Mouse (Mus musculus): ENCODE results near the gene Mlh3. TPM values are rescaled to one million over a fixed set of nuclear protein-coding genes. Genes with fewer than 3 reads are reported as not detected.

Gene Mlh3
- polyA plus RNA-seq, 1 experiment, result 1.4 TPM

DNA sequence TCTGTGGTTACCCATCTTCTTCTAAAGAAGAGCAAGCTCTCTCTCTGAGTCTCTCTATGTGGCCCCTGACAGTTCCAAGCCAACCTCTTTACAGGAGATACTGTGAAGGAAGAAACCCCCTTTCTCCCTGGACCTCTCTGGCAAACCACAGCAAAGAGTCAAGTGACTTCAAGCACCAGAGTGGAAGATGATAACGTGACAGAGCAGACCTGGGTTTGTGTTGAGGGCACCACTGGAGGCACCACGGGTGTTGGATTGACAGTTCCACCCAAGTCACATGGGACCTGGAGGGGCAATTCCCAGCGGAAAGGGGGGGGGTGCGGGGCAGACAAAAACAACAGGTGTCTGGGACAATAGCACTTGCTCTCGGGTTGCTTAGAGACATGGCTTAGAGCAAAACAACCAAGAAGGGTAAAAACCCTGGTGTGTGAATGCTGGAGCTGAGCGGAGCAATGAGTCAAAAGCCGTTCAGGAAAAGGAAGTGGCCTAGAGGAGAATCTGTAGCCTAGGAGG is 61.7 kb downstream of the Mlh3 start:
- TF ChIP-seq MYOG (IDR thresholded peaks at IDR 0.05; ENCODE audit: control insufficient read depth in 1 of 3, insufficient read depth in 1 of 3, insufficient read length in 2 of 3, low read depth in 2 of 3) (peak in 2 of 3 experiments; percentile 29 to 49), CEBPB (IDR thresholded peaks at IDR 0.05; ENCODE audit: insufficient read depth, poor library complexity, severe bottlenecking) (no peak), MYOD1 (IDR thresholded peaks at IDR 0.05; ENCODE audit: control insufficient read depth in 1 of 3, insufficient read length in 2 of 3, low read depth in 2 of 3) (peak in 1 of 3 experiments; percentile 77)
- Histone ChIP-seq H3ac (ENCODE audit: control insufficient read depth, insufficient read length) (no peak overlapping the region), H3K4me2 (ENCODE audit: low read depth) (peak overlapping the region; percentile 31)

DNA sequence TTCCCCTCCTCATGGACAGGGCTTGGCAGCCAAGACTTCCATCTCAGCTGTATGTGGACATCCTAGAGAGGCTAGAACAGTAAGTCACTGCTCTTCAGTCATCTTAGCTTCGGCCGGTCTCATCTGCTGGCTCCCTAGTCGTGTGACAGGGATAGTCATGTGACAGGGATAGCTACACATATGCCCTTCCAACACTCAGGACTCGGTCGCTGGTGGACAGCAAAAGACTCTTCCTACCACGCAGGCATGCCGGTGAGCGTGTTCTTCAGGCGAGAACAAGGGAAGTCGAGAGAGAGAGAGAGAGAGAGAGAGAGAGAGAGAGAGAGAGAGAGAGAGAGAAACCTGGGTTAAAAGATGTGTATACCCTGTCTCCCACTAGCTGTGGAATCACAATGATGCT is 65.0 kb downstream of the Mlh3 start:
- no peak overlapping the region for H3ac ChIP-seq (ENCODE audit: control insufficient read depth, insufficient read length)
- no peaks in the 10 kb centered on the region for H3K36me3 ChIP-seq (ENCODE audit: control insufficient read depth, insufficient read depth)
- no peak overlapping the region for H3K4me3 ChIP-seq
- no peak overlapping the region for H3K4me2 ChIP-seq (ENCODE audit: low read depth)
- H3K79me2 ChIP-seq (ENCODE audit: control insufficient read depth, insufficient read depth), result no peaks in the 10 kb centered on the region
- TF ChIP-seq MYOD1 (IDR thresholded peaks at IDR 0.05; ENCODE audit: control insufficient read depth in 1 of 3, insufficient read length in 2 of 3, low read depth in 2 of 3) (no peak), E2F4 (IDR thresholded peaks at IDR 0.05; ENCODE audit: insufficient read depth) (no peak), TCF3 (IDR thresholded peaks at IDR 0.05; ENCODE audit: insufficient read length, low read depth) (no peak), CEBPB (IDR thresholded peaks at IDR 0.05; ENCODE audit: insufficient read depth, poor library complexity, severe bottlenecking) (no peak), MAX (IDR thresholded peaks at IDR 0.05; ENCODE audit: low read depth) (no peak), TCF12 (IDR thresholded peaks at IDR 0.05; ENCODE audit: insufficient read depth, poor library complexity, severe bottlenecking) (no peak), MYOG (IDR thresholded peaks at IDR 0.05; ENCODE audit: control insufficient read depth in 1 of 3, insufficient read depth in 1 of 3, insufficient read length in 2 of 3, low read depth in 2 of 3) (no peak), SRF (IDR thresholded peaks at IDR 0.05; ENCODE audit: control insufficient read depth, insufficient read length, low read depth) (no peak), REST (IDR thresholded peaks at IDR 0.05; ENCODE audit: insufficient read depth, insufficient read length) (no peak), POLR2A (IDR thresholded peaks at IDR 0.05; ENCODE audit: insufficient read length, low read depth) (no peak), POLR2AphosphoS2 (IDR thresholded peaks at IDR 0.05; ENCODE audit: insufficient read length, low read depth) (no peak), USF1 (IDR thresholded peaks at IDR 0.05; ENCODE audit: low read depth) (no peak)
- H3K27me3 ChIP-seq (ENCODE audit: control insufficient read depth, insufficient read depth, insufficient read length), result no peaks in the 10 kb centered on the region

More for the DNA sequence above, 61.7 kb downstream of the Mlh3 start:
- Histone ChIP-seq H3K79me2 (ENCODE audit: control insufficient read depth, insufficient read depth) (no peaks in the 10 kb centered on the region), H3K4me3 (no peak overlapping the region), H3K36me3 (ENCODE audit: control insufficient read depth, insufficient read depth) (no peaks in the 10 kb centered on the region), H3K27me3 (ENCODE audit: control insufficient read depth, insufficient read depth, insufficient read length) (no peaks in the 10 kb centered on the region)

DNA sequence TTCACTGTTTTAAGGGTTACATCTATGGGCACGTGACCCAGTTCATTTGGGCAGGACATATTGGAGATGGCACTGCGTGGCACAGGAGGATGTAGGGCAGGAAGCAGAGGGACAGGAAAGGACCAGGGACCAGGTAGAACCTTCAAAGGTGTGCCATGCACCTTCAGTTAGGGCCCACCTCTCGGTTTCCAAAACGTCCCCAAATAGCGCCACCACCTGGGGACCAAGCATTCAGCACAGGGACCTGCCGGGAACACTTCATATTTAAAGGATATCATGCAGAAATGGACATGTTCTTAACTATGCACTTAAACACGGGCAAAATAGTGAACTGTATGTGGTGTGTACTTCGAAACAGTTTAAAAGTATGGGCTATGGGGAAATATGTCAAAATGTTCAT is 66.3 kb downstream of the Mlh3 start:
- no peak overlapping the region for H3ac ChIP-seq (ENCODE audit: control insufficient read depth, insufficient read length)
- no peak overlapping the region for H3K4me3 ChIP-seq
- H3K79me2 ChIP-seq (ENCODE audit: control insufficient read depth, insufficient read depth), result no peaks in the 10 kb centered on the region
- H3K4me2 ChIP-seq (ENCODE audit: low read depth), result no peak overlapping the region
- H3K27me3 ChIP-seq (ENCODE audit: control insufficient read depth, insufficient read depth, insufficient read length), result no peaks in the 10 kb centered on the region
- no peaks in the 10 kb centered on the region for H3K36me3 ChIP-seq (ENCODE audit: control insufficient read depth, insufficient read depth)
- TF ChIP-seq USF1 (IDR thresholded peaks at IDR 0.05; ENCODE audit: low read depth), result no peak
- TF ChIP-seq REST (IDR thresholded peaks at IDR 0.05; ENCODE audit: insufficient read depth, insufficient read length), result no peak
- TF ChIP-seq POLR2A (IDR thresholded peaks at IDR 0.05; ENCODE audit: insufficient read length, low read depth), result no peak
- TF ChIP-seq POLR2AphosphoS2 (IDR thresholded peaks at IDR 0.05; ENCODE audit: insufficient read length, low read depth), result no peak
- TF ChIP-seq MYOD1 (IDR thresholded peaks at IDR 0.05; ENCODE audit: control insufficient read depth in 1 of 3, insufficient read length in 2 of 3, low read depth in 2 of 3), result no peak

DNA sequence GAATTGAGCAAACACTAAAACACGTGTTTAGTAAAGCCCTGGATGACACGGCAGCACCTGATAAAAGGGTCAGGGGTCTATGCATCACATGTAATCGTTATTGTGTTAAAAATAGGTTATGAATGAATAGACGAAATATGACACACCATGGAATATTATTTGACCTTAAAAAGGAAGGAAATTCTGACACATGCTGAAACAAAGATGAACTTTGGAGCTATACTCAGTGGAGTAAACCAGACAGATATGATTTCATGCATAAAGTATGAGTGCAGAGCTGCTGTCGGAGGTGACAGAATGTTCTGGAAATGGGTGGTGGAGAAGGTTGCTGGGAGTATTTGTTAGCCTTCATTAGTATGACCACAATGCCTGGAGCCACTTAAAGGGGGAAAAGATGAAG is 66.7 kb downstream of the Mlh3 start:
- H3K79me2 ChIP-seq (ENCODE audit: control insufficient read depth, insufficient read depth), result no peaks in the 10 kb centered on the region
- no peak overlapping the region for H3ac ChIP-seq (ENCODE audit: control insufficient read depth, insufficient read length)
- no peaks in the 10 kb centered on the region for H3K36me3 ChIP-seq (ENCODE audit: control insufficient read depth, insufficient read depth)
- no peak overlapping the region for H3K4me3 ChIP-seq
- no peaks in the 10 kb centered on the region for H3K27me3 ChIP-seq (ENCODE audit: control insufficient read depth, insufficient read depth, insufficient read length)
- no peak for TF ChIP-seq REST (IDR thresholded peaks at IDR 0.05; ENCODE audit: insufficient read depth, insufficient read length)
- TF ChIP-seq SRF (IDR thresholded peaks at IDR 0.05; ENCODE audit: control insufficient read depth, insufficient read length, low read depth), result no peak
- no peak for TF ChIP-seq POLR2AphosphoS2 (IDR thresholded peaks at IDR 0.05; ENCODE audit: insufficient read length, low read depth)
- no peak for TF ChIP-seq E2F4 (IDR thresholded peaks at IDR 0.05; ENCODE audit: insufficient read depth)
- TF ChIP-seq POLR2A (IDR thresholded peaks at IDR 0.05; ENCODE audit: insufficient read length, low read depth), result no peak
- no peak for TF ChIP-seq CEBPB (IDR thresholded peaks at IDR 0.05; ENCODE audit: insufficient read depth, poor library complexity, severe bottlenecking)
- TF ChIP-seq USF1 (IDR thresholded peaks at IDR 0.05; ENCODE audit: low read depth), result no peak
- TF ChIP-seq TCF12 (IDR thresholded peaks at IDR 0.05; ENCODE audit: insufficient read depth, poor library complexity, severe bottlenecking), result no peak
- TF ChIP-seq MYOG (IDR thresholded peaks at IDR 0.05; ENCODE audit: control insufficient read depth in 1 of 3, insufficient read depth in 1 of 3, insufficient read length in 2 of 3, low read depth in 2 of 3), result no peak
- no peak for TF ChIP-seq TCF3 (IDR thresholded peaks at IDR 0.05; ENCODE audit: insufficient read length, low read depth)
- TF ChIP-seq MAX (IDR thresholded peaks at IDR 0.05; ENCODE audit: low read depth), result no peak
- no peak for TF ChIP-seq MYOD1 (IDR thresholded peaks at IDR 0.05; ENCODE audit: control insufficient read depth in 1 of 3, insufficient read length in 2 of 3, low read depth in 2 of 3)
- H3K4me2 ChIP-seq (ENCODE audit: low read depth), result no peak overlapping the region

DNA sequence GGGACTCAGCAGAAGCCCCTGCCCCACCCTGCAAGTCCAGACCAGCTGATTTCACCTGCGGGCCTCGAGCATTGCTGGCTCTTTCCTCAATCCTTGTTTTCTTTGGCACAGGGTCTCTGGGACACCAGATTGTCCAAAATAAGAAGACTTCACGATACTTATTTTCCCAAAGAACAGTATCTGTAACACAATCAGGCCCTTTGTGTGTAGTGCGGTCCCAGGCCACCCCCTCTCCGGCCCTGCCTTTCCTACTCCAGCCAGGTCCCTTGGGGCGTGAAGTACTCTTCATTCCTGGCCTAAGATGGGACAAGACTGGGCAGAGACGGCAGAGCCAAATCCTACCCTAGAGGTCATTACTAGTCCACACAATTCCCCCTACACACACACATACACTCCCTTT is 68.2 kb downstream of the Mlh3 start:
- Histone ChIP-seq H3K79me2 (ENCODE audit: control insufficient read depth, insufficient read depth) (no peaks in the 10 kb centered on the region), H3K4me2 (ENCODE audit: low read depth) (peak overlapping the region; percentile 65), H3K4me3 (no peak overlapping the region), H3K36me3 (ENCODE audit: control insufficient read depth, insufficient read depth) (no peaks in the 10 kb centered on the region), H3K27me3 (ENCODE audit: control insufficient read depth, insufficient read depth, insufficient read length) (no peaks in the 10 kb centered on the region), H3ac (ENCODE audit: control insufficient read depth, insufficient read length) (no peak overlapping the region)
- TF ChIP-seq MYOD1 (IDR thresholded peaks at IDR 0.05; ENCODE audit: control insufficient read depth in 1 of 3, insufficient read length in 2 of 3, low read depth in 2 of 3), result no peak
- no peak for TF ChIP-seq SRF (IDR thresholded peaks at IDR 0.05; ENCODE audit: control insufficient read depth, insufficient read length, low read depth)
- no peak for TF ChIP-seq MAX (IDR thresholded peaks at IDR 0.05; ENCODE audit: low read depth)
- no peak for TF ChIP-seq USF1 (IDR thresholded peaks at IDR 0.05; ENCODE audit: low read depth)
- no peak for TF ChIP-seq POLR2AphosphoS2 (IDR thresholded peaks at IDR 0.05; ENCODE audit: insufficient read length, low read depth)
- no peak for TF ChIP-seq MYOG (IDR thresholded peaks at IDR 0.05; ENCODE audit: control insufficient read depth in 1 of 3, insufficient read depth in 1 of 3, insufficient read length in 2 of 3, low read depth in 2 of 3)
- no peak for TF ChIP-seq E2F4 (IDR thresholded peaks at IDR 0.05; ENCODE audit: insufficient read depth)
- TF ChIP-seq CEBPB (IDR thresholded peaks at IDR 0.05; ENCODE audit: insufficient read depth, poor library complexity, severe bottlenecking), result no peak
- TF ChIP-seq TCF12 (IDR thresholded peaks at IDR 0.05; ENCODE audit: insufficient read depth, poor library complexity, severe bottlenecking), result no peak
- no peak for TF ChIP-seq REST (IDR thresholded peaks at IDR 0.05; ENCODE audit: insufficient read depth, insufficient read length)

Data from myocyte (in vitro differentiated cells).